Mouse (Mus musculus) heart, postnatal 14 days (tissue): ENCODE measurements at regions not wholly inside any gene's neighbourhood (a gene's known extent, or its start where the extent isn't known, plus 50 kb on each side); places are given as distances from the start of the nearest gene placed in this dataset.

Experiments
- DNase-seq, 2 experiments: peaks; one replicate each; pipeline ENCODE4 v3.0.0; 2021 to 2022
- intact Hi-C: fragments of 180-260 bp; cut with DNase I; formaldehyde crosslinking; loops from one replicate; pipeline ENCODE4 v1.15.1; 2025

DNA sequence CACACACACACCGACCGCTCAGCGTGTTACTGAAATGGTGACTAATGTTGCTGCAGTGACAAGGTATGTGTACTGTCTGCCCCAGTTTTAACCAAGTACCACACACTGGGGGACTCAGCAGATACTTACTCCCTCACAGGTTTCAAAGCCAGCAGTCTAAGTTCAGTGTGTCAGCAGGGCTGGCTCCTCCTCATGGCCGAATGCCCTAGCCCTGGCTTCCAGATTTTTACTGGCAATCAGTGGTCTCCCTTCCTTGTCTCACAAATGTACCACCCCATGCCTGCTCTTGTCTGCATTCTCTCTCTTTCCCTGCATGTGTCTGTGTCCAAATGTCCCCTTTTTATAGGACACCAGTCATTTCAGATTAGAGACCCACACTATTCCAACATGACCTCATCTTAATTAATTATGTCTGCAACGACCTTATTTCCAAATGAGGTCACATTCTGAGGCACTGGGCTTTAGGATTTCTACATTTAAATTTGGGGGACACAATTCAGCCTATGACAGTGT lies 114.7 kb downstream of the Uri1 start:
- intact Hi-C loops, result no loop called here

DNA sequence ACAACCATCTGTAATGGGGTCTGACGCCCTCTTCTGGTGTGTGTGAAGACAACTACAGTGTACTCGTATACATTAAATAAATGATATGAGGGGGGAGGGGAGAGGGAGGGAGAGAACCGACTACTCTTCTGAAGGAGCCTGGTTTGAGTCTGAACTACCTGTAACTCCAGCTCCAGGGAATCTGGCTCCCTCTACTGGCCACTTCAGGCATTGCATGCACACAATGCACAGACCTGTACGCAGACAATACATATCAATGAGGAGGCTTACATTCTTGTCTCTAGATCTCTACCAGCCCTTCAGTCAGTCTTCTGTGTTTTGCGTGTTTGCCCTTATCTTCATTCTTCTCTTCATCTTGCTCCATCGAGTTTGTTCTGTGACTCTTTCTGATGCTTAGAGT lies 120.4 kb upstream of the Zfp536 start:
- intact Hi-C loops, result no loop called here
- peak in 1 of 2 experiments; percentile 19 for DNase-seq

More for the DNA sequence above, 114.7 kb downstream of the Uri1 start:
- no peak for DNase-seq

DNA sequence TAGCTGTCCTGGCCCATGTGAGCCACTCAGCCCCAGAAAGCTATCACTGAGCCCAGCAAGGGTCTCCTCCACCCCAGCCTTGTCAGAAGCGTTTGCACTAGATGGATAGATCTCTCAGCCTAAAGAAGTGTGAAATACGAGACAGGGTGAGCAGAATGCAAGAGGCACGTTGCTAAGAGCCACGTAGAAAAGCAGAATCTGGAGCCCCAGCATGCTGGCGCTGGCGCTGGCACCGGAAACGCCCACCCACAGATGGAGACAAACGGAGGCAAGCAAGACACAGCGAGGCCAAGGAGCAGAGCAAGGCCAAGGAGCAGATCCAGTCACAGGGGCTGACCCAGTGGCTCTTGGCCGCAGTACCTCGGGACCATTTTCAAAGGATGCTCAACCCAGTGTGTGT lies 100.9 kb upstream of the Zfp536 start:
- intact Hi-C loops, result no loop called here
- no peak for DNase-seq

DNA sequence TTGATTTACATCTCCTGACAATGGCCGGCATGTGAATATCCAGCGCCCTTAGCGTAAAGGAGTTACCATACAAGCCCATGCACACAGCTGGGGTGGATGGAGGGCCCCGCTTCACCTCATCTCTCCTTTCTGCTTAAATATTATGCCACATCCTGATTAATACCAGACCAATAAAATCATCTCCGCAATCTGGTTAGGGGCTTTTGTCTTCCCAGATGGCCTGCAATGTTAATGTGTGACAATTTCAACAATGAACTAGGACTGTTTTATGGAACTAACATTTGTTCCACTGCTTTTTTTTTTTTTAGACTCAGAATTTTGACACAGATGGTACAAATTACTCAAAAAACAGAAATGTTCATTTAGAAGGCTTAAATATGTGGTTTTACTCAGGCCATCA lies 97.5 kb upstream of the Zfp536 start:
- DNase-seq, result no peak
- intact Hi-C loops, result no loop called here

DNA sequence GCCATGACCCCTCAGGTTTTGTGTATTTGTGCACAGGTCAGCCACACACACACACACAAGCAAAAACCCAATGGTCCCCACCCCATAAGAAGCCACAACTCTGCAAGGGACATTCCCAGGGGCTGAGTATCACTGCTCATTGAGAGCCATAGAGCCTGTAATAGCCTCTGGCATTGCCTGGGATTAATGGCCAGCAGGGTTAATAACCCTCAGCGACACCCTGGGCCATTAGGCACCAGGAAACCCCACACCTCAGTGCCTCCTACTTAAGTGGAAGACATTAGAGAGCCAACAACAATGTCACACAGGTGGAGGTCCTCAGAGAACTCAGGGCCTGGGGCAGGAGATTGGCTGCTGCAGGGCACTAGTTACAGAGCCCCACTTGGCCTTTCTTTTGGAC lies 93.0 kb upstream of the Zfp536 start:
- DNase-seq, result no peak
- intact Hi-C loops, result no loop called here

DNA sequence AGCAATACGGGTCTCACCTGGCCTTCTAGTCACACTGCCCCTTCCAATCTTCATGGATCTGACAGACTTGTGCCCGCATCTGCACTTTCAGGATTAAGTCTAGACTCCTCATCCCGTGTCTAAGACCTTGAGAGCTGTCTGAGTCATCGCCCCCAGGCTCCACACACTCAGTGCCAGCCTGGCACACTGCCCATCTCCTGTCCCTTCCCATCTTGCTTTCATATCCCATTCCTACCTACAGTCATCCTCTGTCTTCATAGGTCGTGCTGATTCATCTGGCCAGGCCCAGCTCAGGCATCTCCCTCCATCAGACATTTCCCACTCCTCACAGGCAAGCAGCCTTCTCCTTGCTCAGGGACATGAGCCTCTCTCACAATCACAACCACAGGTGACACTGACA lies 78.0 kb upstream of the Zfp536 start:
- intact Hi-C loops, result no loop called here
- DNase-seq, result no peak

DNA sequence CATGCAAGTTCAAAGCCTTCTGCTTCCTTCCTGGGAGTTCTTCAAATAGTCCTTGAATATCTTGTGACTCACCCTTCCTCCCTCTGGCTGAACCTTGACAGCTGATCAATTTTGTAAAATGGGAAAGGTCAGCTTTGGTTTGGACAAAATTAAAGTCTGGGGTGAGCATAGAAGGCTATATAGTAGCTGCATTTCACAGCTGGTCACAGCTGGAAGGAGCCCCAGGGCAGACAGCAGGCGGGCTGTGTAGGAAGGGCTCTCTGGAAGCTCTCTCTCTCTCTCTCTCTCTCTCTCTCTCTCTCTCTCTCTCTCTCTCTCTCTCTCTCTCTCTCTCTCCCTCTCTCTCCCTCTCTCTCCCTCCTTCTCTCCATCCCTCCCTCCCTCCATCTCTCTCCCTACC lies 71.8 kb upstream of the Zfp536 start:
- intact Hi-C loops, result no loop called here
- no peak for DNase-seq

DNA sequence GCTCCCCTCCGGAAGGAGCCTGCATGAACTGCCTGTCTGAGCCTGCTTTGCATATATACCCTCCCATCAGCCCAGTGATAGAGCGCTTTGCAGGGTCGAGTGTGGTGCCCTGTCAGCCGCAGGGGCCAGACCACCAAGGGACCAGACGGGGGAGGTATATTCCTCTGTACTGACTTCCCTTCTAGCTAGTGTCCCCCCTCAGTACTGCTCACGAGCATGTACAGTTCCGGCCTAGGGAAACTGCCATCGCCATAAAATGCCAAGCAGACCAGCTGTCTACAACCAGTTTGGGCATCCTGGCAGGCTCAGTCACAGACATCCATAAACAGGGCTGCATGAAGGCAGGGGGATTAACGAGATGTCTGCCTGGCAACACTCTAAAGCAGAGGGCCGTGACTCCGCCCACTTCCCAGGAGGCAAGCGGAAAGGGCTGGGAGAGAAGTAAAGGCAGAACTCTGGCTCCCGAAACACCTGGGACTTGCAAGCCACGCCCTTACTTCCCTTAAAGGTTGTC lies 68.6 kb upstream of the Zfp536 start:
- intact Hi-C loops, result no loop called here
- no peak for DNase-seq

DNA sequence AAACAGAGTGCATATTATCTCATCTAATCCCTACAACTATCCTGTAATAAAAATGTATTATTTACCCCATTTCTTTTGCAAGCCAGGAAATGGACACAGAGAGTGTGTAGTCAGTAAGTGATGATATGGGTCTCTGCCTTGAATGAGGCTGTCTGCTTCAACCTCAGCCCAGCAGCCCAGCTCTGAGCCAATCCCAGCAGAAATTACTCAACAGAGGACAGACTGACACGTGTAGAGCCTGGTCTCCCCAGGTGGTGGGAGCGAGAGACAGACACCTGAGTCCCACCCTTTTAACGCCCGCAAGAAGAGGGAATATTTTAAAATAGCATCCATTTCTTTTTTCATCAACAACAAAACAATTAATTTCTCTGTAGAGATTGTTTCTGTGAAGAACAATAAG lies 68.1 kb upstream of the Zfp536 start:
- no peak for DNase-seq
- intact Hi-C loops, result no loop called here

DNA sequence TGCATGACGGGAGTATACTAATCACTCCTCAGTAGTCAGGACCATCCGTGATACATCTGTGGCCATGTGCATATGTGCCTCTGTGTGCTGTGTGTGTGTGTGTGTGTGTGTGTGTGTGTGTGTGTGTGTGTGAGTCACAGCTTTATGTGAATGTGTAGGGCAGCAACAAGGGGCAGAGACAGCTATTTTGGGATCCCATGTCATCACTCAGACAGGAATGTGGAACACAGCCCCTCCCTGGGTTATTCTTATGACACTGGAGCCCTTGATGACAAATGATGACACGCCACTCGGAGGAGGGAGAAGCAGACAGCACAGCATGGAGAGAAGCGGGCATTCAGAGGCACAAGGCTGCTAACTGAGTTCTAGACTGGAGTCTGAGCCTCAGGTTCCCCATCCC lies 64.4 kb upstream of the Zfp536 start:
- peak; percentile 3 to 25 for DNase-seq
- intact Hi-C loops, result no loop called here

DNA sequence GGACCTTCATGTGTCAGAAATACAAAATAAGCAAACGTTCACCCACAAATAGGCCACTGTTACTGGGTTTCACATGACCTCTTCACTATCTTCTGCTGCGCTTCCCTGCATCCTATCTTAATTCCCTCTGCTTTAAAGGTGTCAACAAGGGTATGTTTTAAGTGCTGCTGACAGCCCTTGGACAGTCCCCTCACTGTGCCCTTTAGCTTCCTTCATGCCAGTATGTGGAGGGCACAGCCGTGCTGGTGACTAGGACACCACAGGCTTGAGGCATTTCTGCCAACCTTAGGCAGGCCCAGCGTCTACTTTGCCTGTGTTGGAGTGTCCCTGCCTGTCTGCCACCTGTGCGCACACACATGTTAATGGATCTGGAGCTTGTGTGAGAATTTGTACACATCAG lies 63.9 kb upstream of the Zfp536 start:
- intact Hi-C loops, result no loop called here
- DNase-seq, result peak in 1 of 2 experiments; percentile 24

DNA sequence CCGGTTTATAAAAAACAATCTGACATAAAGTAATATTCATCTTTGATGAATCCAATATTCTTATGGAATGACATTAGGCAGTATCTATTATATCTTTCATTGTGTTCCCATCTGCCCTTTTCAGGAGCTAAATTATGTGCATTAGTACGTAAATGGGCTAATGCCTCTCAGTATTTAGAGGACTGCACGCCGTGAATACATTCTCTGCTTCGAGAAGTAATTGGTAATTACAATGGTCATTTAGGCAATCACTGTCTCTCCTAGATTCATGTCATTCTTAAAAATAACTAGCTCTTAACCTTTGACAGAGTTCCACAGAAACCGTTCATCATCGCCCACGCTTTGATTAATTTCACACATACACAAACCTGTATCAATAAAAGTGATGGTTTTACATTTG lies 60.0 kb upstream of the Zfp536 start:
- no peak for DNase-seq
- intact Hi-C loops, result no loop called here

DNA sequence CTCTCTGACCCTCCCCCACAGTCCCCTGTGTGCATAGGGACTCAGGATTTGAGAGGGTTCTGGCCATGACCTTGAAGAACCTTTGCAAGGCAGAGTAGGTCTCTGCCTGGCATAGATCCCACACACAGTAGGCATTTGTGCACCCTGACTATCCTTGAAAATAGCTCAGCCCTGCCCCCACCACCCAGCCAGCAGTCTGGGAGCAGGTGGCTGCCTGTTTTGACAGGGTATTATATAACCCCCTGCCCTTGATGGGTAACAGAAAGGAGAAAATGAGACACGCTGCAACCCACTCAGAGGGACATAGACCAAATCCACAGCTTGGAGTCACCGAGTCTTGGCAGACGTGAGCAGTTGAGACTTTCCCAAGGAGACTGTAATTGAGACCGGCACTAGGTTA lies 58.9 kb upstream of the Zfp536 start:
- DNase-seq, result no peak
- intact Hi-C loops, result no loop called here

DNA sequence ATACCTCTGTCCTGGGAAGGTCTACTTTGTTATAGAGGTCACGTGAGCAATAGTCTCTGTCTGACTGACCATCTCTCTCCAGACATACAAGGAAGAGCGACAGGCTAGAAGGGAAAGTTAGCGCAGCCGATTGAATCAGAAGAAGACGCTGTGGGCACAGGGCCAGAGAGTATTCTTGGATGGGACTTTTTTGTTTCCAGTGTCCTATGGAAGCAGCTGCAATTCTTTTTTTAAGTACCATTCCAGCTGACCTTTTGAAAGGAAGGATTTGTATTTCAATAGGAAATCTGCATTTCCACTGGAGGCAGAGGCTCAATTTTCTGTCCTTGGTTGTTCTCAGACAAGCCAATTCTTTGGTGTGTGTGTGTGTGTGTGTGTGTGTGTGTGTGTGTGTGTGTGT lies 52.3 kb upstream of the Zfp536 start:
- intact Hi-C loops, result no loop called here
- no peak for DNase-seq
